Mouse (Mus musculus) embryonic fibroblast, embryonic 13.5 days (primary cell): Measurements from ENCODE around the gene Galnt18.

Experiments used
- CTCF ChIP-seq: IDR thresholded peaks from 2 replicates; pipeline ENCODE4 v1.5.1; 2011; ENCODE audit warnings: mild to moderate bottlenecking, control low read depth, low read length, moderate library complexity, borderline replicate concordance; ENCODE audit not compliant: insufficient read depth
- POLR2A ChIP-seq: IDR thresholded peaks from 2 replicates; pipeline ENCODE4 v1.6.1; 2011; ENCODE audit warnings: low read depth, mild to moderate bottlenecking, control low read depth, low read length, moderate library complexity

DNA sequence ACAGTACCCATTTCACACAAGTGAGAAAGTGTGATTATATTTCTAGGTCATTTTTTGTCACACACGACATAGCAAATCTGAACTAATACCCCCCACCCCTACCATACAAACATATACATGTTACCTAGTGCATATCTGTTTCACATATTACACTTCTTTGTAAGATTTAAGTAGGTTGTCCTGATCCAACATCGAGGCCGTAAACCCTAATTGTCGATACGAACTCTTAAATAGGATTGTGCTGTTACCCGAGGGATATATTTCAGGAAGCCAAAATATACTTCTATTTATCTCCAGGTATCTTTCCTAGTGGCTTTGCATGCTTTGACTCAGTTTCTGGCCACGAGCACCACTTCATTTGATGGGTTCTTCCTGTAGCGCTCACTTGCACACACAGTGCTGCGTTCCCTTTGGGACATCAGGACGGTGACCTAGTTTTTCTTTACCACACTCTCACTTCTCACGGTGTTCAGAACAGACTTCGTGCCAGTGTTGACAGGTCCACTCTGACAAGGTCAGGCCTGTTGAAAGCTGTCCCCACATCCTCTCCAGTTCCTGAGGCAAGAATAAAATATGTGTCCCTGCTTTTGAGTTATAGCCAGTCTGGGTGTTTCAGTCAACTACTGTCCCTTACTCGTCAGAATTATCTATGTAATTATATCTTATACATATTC, 17.7 kb upstream of the Galnt18 start:
- TF ChIP-seq CTCF (no peak), POLR2A (no peak)
